Mouse (Mus musculus) gastrocnemius, postnatal 25 days (tissue): Measurements from ENCODE around the gene Abhd14a. TPM values are rescaled to one million over a fixed set of nuclear protein-coding genes. Genes with fewer than 3 reads are reported as not detected.

Experiments used
- DNase-seq: peaks from one replicate; pipeline ENCODE4 v3.0.0; 2022
- total RNA-seq, 2 experiments: library from RNA; stranded (reverse); gene quantifications; 1 replicate in 1 of 2; 2 replicates in 1 of 2; pipeline ENCODE4 v1.2.3; 2021

Abhd14a gene
- total RNA-seq, 2 experiments from 2014 or later: 14.7 to 18.3 TPM

DNA sequence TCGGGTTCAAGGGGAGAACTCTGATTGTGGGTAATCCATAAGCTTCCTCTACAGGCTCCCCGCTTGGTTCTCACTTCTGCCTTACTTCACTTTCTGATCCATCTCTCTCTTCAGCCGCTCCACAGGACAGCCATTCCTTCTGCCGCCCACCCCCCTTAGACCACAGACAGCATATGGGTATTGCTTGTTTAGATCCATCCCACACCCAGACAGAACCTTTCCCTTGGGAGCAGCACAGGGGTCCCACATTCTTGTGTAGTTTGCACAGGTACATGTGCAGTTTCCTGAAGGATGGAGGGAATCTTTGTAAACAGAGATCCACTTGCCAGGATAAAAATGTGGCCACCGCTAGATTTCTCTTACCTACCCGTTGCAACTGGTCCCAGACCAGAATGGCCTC is 4.9 kb upstream of the Abhd14a start:
- no peak for DNase-seq

GRCm38 (mm10) chr9:106451899-106452298 is 4.4 kb upstream of the Abhd14a start:
- DNase-seq: no peak

GRCm38 (mm10) chr9:106451298-106451697 is 3.8 kb upstream of the Abhd14a start:
- no peak for DNase-seq

GRCm38 (mm10) chr9:106450661-106451060 is 3.2 kb upstream of the Abhd14a start:
- DNase-seq: peak; percentile 68

DNA sequence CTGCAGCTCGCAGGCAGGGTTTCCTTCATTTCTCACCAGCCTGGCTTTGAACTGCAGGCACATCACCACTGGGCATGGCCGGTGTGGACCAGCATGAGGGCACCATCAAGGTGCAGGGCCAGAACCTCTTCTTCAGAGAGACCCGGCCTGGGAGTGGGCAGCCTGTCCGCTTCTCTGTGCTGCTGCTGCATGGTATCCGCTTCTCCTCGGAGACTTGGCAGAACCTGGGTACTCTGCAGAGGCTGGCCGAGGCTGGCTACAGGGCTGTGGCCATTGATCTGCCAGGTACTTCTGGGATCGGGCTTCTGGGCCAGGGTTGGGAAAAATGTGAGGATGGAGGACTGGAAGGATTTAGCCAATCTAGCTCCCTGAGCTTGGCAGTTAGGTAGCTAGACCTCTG is 2.5 kb upstream of the Abhd14a start:
- DNase-seq: peak; percentile 46

- DNase-seq: peak; percentile 93
Observed at GRCm38 (mm10) chr9:106448498-106449031, 1.1 kb upstream of the Abhd14a start.

- no peak for DNase-seq
Observed at GRCm38 (mm10) chr9:106447951-106448350, 473 bp upstream of the Abhd14a start.

GRCm38 (mm10) chr9:106444836-106445235 is 2.6 kb downstream of the Abhd14a start:
- no peak for DNase-seq

GRCm38 (mm10) chr9:106442680-106443079 is 4.8 kb downstream of the Abhd14a start:
- no peak for DNase-seq

DNA sequence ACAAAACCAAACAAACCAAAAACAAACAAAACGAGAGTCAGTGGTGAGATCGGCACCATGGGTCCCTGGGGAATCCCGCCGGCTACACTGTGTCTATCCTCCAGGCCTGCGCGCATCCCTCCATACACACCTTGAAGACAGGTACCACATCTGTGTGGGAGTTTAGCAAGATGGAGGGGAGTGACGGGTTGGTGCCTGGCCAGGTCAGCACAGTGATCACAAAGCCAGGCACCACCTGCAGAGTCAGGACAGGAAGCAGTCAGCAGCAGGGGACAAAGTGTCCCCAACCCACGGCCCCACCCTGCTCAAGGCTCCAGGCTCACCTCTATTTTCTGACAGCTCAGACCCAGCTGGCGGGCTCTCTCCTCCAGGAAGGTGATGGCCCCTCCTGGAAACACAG is 10.9 kb downstream of the Abhd14a start:
- no peak for DNase-seq

DNA sequence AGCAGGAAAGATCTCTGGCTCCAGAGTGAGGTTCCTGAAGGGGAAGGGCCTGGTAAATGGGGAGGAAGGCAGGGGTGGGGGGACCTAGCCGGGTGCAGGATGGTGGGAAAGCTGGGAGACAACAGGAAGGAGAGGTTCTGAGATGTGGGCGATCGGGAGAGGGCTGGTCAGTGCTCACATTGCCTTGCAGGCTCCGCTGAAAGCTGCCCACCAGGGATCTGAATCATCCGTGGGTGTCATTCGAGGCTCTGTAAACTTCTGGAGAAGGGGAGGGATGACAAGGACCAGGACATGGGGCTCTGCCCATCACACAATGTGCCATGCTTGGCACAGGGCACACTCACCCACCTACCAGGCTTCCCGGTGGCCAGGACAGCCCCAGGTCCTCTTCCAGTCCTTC is 14.1 kb downstream of the Abhd14a start:
- DNase-seq: no peak

DNA sequence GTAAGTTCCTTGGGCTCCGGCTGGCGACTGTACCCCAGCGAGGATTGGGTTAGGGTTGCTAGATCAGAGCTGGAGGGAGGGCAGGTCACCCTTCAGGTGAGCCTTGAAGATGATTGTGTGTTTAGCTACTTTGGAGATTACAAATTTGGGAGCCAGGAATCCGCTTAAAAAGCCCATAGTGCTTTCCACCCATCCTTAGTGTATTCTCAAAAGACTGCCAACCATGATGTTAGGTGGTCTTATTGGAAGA is 17.5 kb downstream of the Abhd14a start:
- no peak for DNase-seq

DNA sequence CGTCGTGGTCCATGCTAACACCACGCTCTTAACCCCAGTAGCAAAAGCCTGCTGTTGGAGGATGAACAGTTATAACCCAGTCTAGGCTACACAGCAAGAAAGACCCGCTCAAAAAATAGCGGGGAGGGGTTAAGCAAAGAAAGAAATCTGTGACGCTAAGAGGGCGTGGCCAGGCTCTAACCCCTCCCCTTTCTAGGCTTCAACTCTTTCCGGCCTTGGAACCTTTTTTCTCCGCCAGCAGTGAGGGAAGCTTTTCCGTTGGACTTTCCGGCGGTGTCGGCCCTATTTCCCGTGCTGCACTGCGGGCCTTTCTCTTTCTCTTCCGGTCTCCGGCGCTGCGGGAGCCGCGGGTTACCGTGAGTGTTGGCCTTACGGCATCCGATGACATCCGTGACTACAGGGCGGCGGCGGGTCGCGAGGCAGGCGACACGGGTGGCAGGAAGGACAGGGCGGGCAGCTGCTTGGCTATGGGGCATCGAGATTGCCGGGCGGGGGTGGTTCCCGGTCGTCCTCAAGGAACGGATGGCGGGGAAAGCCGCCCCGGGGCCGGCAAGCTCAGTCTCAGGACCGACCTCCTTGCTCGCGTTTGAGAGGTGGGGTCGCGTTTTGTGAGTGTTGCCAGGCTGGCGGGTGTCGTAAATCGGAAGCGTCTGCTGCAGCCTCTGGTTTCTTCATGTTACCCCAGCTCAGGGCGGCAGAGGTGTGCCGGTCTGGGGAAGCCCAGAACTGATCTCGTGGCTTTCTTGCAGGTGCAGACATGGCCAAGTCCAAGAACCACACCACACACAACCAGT is 18.1 kb downstream of the Abhd14a start, which contains the start of gene Rpl29:
Gene Rpl29, plus strand, starts transcription at position 234 of the 794 bp plus-strand sequence.
- peak; percentile 93 for DNase-seq

- no peak for DNase-seq
Observed at GRCm38 (mm10) chr9:106428719-106429220, 18.7 kb downstream of the Abhd14a start.

DNA sequence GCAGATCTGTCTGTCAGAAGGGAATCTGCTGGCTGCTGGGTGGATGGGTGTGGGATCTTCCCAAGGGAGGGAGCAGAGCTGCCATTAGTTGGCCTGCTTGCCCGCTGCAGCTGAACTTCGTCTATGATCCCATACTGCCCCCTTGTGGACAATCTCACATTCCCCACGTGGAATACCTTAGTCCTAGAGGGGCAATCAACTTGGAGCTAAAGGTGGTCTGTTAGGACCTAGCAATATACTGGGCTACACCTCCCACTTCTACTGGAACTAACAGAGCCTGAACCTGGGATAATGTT is 25.7 kb downstream of the Abhd14a start:
- peak; percentile 68 for DNase-seq

DNA sequence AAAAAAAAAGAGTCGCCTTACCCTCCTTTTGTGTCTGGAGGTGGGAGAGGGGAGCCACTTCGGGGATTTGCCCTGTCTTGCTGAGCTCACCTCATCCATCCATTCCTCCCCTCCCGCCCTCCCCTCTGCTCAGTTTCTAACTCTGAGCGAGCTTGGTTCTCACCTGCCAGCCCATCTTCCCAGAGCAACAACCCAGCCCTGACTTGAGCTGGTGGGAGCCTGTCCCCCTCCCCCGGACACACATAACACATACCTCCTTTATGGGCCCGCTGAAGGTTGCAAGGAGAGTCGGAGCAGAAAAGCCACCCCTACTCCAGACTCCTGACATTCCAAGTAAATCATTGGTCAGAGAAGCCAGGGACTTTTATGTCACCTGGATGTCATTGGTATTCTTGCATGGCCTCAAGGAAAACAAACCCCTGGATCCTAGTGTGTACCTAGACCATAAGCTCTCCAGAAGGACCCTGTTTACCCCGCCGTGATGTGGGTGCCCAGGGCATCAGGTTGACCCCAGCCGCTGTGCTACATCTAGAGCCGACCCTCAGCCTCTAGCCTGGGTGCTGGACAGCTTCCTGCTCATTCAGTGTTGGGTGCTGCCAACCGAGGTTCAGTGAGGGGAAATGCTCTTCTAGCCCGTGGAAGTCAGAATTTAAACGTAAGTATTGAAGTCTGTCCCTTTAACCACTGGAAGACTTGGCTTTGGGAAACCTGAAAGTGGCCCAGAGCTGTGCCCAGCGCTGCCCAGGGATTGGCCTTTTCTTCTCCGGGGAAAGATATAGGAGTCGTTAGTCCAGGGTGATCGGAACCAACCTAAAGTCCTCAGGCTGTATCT is 26.2 kb downstream of the Abhd14a start:
- no peak for DNase-seq

DNA sequence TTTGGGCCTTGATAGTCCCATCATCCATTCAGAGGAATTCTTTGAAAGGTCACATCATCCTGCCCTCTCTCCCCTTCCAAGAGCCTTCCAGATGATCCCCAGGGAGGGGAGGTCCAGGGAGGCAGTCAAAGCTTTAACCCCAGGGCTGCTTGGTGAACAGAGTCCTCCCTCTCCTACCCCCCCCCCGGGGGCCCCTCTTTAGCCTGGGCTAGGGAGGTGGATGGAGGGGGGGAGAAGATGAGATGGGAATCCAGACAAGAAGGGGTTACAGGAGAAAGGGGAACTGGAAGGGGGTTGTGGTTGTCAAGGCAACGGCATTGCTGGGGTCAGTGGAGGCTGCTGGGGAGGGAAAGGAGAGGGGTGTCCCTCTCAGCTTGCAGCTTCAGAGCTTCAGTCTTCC is 26.9 kb downstream of the Abhd14a start:
- DNase-seq: no peak

DNA sequence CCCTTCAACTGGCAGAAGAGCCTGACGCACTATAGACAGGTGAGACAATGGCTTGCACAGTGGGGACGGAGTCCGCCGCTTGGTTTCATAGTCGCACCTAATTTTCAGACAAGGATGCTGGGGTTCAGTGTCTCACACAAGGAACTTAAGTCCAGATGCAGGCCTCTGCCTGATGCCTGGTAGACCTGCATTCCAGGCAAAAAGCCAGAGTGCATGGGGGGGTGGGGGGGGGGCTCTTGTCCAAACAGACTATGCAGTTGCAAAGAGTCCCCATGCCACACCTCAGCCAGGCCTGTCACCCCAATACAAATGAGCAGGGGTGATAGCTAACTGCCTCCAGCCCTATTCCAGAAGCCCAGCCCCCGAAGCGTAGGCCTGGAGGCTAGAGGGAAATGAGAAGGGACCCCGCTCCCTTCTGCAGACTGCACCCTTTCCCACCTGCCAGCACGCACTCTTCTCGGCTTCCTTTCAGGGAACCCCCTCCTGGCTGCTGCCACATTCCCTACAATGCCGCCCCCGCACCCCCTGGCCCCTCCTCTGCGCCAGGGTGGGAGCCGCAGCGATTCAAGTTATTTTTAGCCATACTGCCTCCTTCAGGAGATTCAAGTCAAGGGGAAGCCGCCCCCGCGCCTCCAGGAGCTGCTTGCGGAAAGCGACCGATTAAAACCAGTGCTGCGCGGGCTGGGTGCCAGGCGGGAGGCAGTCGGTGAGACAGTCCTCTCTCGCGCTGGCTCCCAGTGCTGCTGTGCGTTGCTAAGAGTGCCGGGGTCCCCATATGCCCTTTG is 29.4 kb downstream of the Abhd14a start:
- DNase-seq: peak; percentile 71

GRCm38 (mm10) chr9:106416826-106417225 is 30.7 kb downstream of the Abhd14a start:
- DNase-seq: no peak

DNA sequence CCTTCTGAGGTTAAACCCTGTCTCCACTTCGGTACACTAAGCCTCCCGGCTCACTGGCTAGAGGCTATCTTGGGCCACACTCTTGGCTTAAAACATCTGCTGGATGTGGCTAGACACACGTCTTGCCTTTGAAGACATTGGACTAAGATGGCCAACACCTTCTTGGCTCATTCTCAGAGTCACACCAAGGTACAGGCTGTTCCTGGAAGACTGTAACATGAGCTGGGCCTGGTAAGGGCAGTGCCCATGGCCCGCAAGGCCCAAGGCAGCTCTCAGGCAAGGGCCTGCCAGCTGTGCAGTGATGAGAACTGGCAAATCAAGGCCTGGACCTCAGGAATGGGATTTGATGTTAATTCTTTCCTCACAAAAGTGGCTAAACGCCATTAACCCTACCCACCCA is 33.9 kb downstream of the Abhd14a start:
- peak; percentile 85 for DNase-seq

- DNase-seq: no peak
Observed at GRCm38 (mm10) chr9:106412210-106412609, 35.3 kb downstream of the Abhd14a start.

GRCm38 (mm10) chr9:106411729-106412128 is 35.7 kb downstream of the Abhd14a start:
- DNase-seq: no peak
